Mouse (Mus musculus) brain, embryonic 14.5 days (tissue): ENCODE data around the gene Prr15l.

ENCODE experiments used
- CTCF ChIP-seq: fragments of 200-500 bp; IDR thresholded peaks from 2 replicates; pipeline ENCODE4 v1.5.1; 2012; ENCODE audit warnings: inconsistent platforms, mild to moderate bottlenecking, moderate library complexity, borderline replicate concordance; ENCODE audit not compliant: insufficient read depth, insufficient read length; ENCODE audit errors: extremely low read depth
- POLR2A ChIP-seq: fragments of 200-500 bp; IDR thresholded peaks from 2 replicates; pipeline ENCODE4 v1.6.1; 2012; ENCODE audit warnings: mild to moderate bottlenecking, inconsistent platforms, borderline replicate concordance; ENCODE audit not compliant: poor library complexity, insufficient read depth, insufficient read length, severe bottlenecking; ENCODE audit errors: extremely low read depth

GRCm38 (mm10) chr11:96906431-96907161 is 21.3 kb upstream of the Prr15l start:
- TF ChIP-seq CTCF (no peak), POLR2A (no peak)
